Mouse (Mus musculus): ENCODE results near the gene Cnksr3.

- TF ChIP-seq POLR2A (IDR thresholded peaks at IDR 0.05; ENCODE audit: low read depth, low read length) = no peak
- TF ChIP-seq CTCF (IDR thresholded peaks at IDR 0.05; ENCODE audit: extremely low read depth, insufficient read length, insufficient replicate concordance, low read depth, low read length) = no peak
These were observed 22.8 kb downstream of the Cnksr3 start for GRCm38 (mm10) chr10:7189194-7189593.

Data from small intestine, adult 2 months (tissue).